Mouse (Mus musculus): ENCODE measurements at regions not wholly inside any gene's neighbourhood (a gene's known extent, or its start where the extent isn't known, plus 50 kb on each side); places are given as distances from the start of the nearest gene placed in this dataset.
"Not testable (repeated sequence)": the region's sequence is repeated elsewhere in the genome, so short reads cannot be mapped to it uniquely, and the experiment has no call there.

GRCm38 (mm10) chr1:47646681-47647080, 754.0 kb upstream of the Slc39a10 start:
- DNase-seq = no peak

- DNase-seq = no peak
These were observed 713.9 kb upstream of the Slc39a10 start for GRCm38 (mm10) chr1:47606597-47606996.

GRCm38 (mm10) chr1:47603989-47604360, 711.3 kb upstream of the Slc39a10 start:
- no peak for DNase-seq

GRCm38 (mm10) chr1:47603294-47603988, 710.8 kb upstream of the Slc39a10 start:
- DNase-seq = no peak

GRCm38 (mm10) chr1:47593641-47594040, 701.0 kb upstream of the Slc39a10 start:
- not testable (repeated sequence) for DNase-seq

GRCm38 (mm10) chr1:47545606-47546005, 653.0 kb upstream of the Slc39a10 start:
- DNase-seq = peak; percentile 18 to 33

GRCm38 (mm10) chr1:47511426-47511825, 618.8 kb upstream of the Slc39a10 start:
- DNase-seq = no peak

GRCm38 (mm10) chr1:47507801-47508200, 615.1 kb upstream of the Slc39a10 start:
- DNase-seq = no peak

GRCm38 (mm10) chr1:47488581-47489204, 596.0 kb upstream of the Slc39a10 start:
- DNase-seq = no peak

- DNase-seq = no peak
These were observed 593.4 kb upstream of the Slc39a10 start for GRCm38 (mm10) chr1:47486087-47486486.

- no peak for DNase-seq
These were observed 586.4 kb upstream of the Slc39a10 start for GRCm38 (mm10) chr1:47479059-47479458.

- DNase-seq = no peak
These were observed 574.1 kb upstream of the Slc39a10 start for GRCm38 (mm10) chr1:47466573-47467253.

GRCm38 (mm10) chr1:47448737-47449489, 556.3 kb upstream of the Slc39a10 start:
- DNase-seq = no peak

GRCm38 (mm10) chr1:47448070-47448469, 555.4 kb upstream of the Slc39a10 start:
- no peak for DNase-seq

- DNase-seq = no peak
These were observed 553.4 kb upstream of the Slc39a10 start for GRCm38 (mm10) chr1:47446021-47446420.

GRCm38 (mm10) chr1:47432829-47433228, 540.2 kb upstream of the Slc39a10 start:
- no peak for DNase-seq

GRCm38 (mm10) chr1:47405164-47405563, 512.5 kb upstream of the Slc39a10 start:
- DNase-seq = no peak

GRCm38 (mm10) chr1:47386579-47386978, 493.9 kb upstream of the Slc39a10 start:
- no peak for DNase-seq

- DNase-seq = no peak
These were observed 486.1 kb upstream of the Slc39a10 start for GRCm38 (mm10) chr1:47378795-47379194.

GRCm38 (mm10) chr1:47339718-47340439, 447.2 kb upstream of the Slc39a10 start:
- no peak for DNase-seq

- no peak for DNase-seq
These were observed 418.0 kb upstream of the Slc39a10 start for GRCm38 (mm10) chr1:47310572-47311075.

GRCm38 (mm10) chr1:47306961-47307360, 414.3 kb upstream of the Slc39a10 start:
- DNase-seq = no peak
